ENCODE assay signal across 29 mouse cellular contexts in the genomic region with DNA sequence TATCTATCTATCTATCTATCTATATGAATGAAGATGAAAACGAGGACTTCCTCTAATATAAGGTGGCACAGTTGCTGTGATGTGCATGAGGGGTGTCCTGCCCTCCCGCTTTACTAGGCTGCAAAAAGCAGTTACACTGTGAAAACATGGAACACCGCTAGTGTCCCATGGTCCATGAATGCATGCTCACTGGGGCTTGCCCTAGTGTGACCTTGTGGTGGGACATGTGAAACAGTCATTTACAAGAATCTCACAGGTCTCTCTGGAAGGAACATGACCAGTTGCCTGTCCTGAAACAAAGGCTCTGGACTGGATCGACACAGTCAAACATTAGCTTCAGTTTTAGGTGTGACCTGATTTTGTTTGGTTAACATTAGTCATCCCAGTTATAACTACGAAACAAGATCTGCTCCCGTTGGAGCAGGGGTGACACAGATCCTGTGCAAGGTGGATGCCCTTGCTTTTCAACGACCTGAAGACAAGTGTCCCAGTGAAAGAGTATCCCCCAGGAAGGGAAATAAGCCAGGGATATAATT. TPM values are rescaled to one million over a fixed set of nuclear protein-coding genes. Genes with fewer than 3 reads are reported as not detected.
DNase-seq lines count a peak whose midpoint lies in the region; ATAC-seq and TF ChIP-seq lines count a peak whose summit lies in the region.
"Had no signal": no experiment of that assay in that cellular context is flagged by ENCODE, and none has a peak within 500 bp of the region (broad histone marks: within the 10 kb centered on the region; RNA-seq: fewer than 3 reads in every experiment).

No protein-coding gene starts in this region.

- H3K9ac ChIP-seq in kidney, embryonic 14.5 days (ENCODE audit: low read depth, low read length), result no peak overlapping the region
- no peak overlapping the region for H3K9ac ChIP-seq in liver, postnatal 0 days (replicated peaks)
- H3K9ac ChIP-seq in liver, embryonic 11.5 days (ENCODE audit: low read depth, low read length), result no peak overlapping the region
- H3K9ac ChIP-seq in forebrain, embryonic 11.5 days (ENCODE audit: low read length), result no peak overlapping the region
- H3K9ac ChIP-seq: forebrain, embryonic 12.5 days; forebrain, postnatal 0 days; heart, embryonic 13.5 days; limb, embryonic 13.5 days; liver, embryonic 14.5 days; lung, embryonic 14.5 days; midbrain, embryonic 15.5 days; neural tube, embryonic 15.5 days had no signal

- H3K4me2 ChIP-seq in kidney, embryonic 14.5 days (replicated peaks; ENCODE audit: low read depth, low read length), result no peak overlapping the region
- no peak overlapping the region for H3K4me2 ChIP-seq in liver, postnatal 0 days (ENCODE audit: low read depth, low read length)
- no peak overlapping the region for H3K4me2 ChIP-seq in liver, embryonic 11.5 days
- no peak overlapping the region for H3K4me2 ChIP-seq in forebrain, embryonic 11.5 days (ENCODE audit: low read depth, low read length, severe bottlenecking)
- H3K4me2 ChIP-seq: forebrain, embryonic 12.5 days; heart, embryonic 13.5 days; limb, embryonic 13.5 days; lung, embryonic 14.5 days; midbrain, embryonic 15.5 days; neural tube, embryonic 15.5 days had no signal

- H3K4me3 ChIP-seq in kidney, embryonic 14.5 days (ENCODE audit: low read length), result no peak overlapping the region
- H3K4me3 ChIP-seq in liver, postnatal 0 days (ENCODE audit: low read depth, low read length), result no peak overlapping the region
- H3K4me3 ChIP-seq in liver, embryonic 11.5 days (ENCODE audit: low read depth, low read length), result no peak overlapping the region
- H3K4me3 ChIP-seq in small intestine, adult 2 months (ENCODE audit: low read depth, low read length), result no peak overlapping the region
- H3K4me3 ChIP-seq in forebrain, embryonic 11.5 days (ENCODE audit: low read depth, low read length), result no peak overlapping the region
- H3K4me3 ChIP-seq: erythroblast, embryonic 14.5 days; forebrain, embryonic 12.5 days; heart, embryonic 13.5 days; hindbrain, embryonic 10.5 days; limb, embryonic 13.5 days; midbrain, embryonic 10.5 days; midbrain, embryonic 15.5 days; neural tube, embryonic 15.5 days had no signal

- WGBS in kidney, embryonic 14.5 days, result 61% methylated on average over 7 of the region's 7 CpGs
- 69% methylated on average over 7 of the region's 7 CpGs for WGBS in liver, postnatal 0 days (ENCODE audit: insufficient replicate concordance)
- WGBS in liver, embryonic 11.5 days, result 83% methylated on average over 7 of the region's 7 CpGs
- 56% methylated on average over 7 of the region's 7 CpGs for WGBS in small intestine, adult 2 months
- WGBS in forebrain, embryonic 11.5 days, result 85% methylated on average over 7 of the region's 7 CpGs

- no peaks in the 10 kb centered on the region for H3K27me3 ChIP-seq in kidney, embryonic 14.5 days (ENCODE audit: control insufficient read depth, insufficient read depth, low read length)
- no peaks in the 10 kb centered on the region for H3K27me3 ChIP-seq in liver, postnatal 0 days (ENCODE audit: insufficient read depth, low read length)
- no peaks in the 10 kb centered on the region for H3K27me3 ChIP-seq in liver, embryonic 11.5 days (replicated peaks; ENCODE audit: control insufficient read depth, insufficient read depth, low read length)
- H3K27me3 ChIP-seq in small intestine, adult 2 months (ENCODE audit: control insufficient read depth, insufficient read depth, low read length), result no peaks in the 10 kb centered on the region
- H3K27me3 ChIP-seq in forebrain, embryonic 11.5 days (ENCODE audit: control insufficient read depth, insufficient read depth, low read length), result no peaks in the 10 kb centered on the region
- H3K27me3 ChIP-seq: forebrain, embryonic 12.5 days; heart, embryonic 13.5 days; limb, embryonic 13.5 days; midbrain, embryonic 15.5 days; neural tube, embryonic 15.5 days had no signal

- no peaks in the 10 kb centered on the region for H3K9me3 ChIP-seq in kidney, embryonic 14.5 days (ENCODE audit: control insufficient read depth, low read length)
- no peaks in the 10 kb centered on the region for H3K9me3 ChIP-seq in liver, postnatal 0 days (ENCODE audit: low read length)
- H3K9me3 ChIP-seq in liver, embryonic 11.5 days (ENCODE audit: control insufficient read depth, low read length), result no peaks in the 10 kb centered on the region
- H3K9me3 ChIP-seq in forebrain, embryonic 11.5 days (ENCODE audit: control insufficient read depth, low read length), result no peaks in the 10 kb centered on the region
- H3K9me3 ChIP-seq: forebrain, embryonic 12.5 days; heart, embryonic 13.5 days; hindbrain, embryonic 10.5 days; limb, embryonic 13.5 days; midbrain, embryonic 10.5 days; midbrain, embryonic 15.5 days; neural tube, embryonic 15.5 days had no signal

- no peak for TF ChIP-seq POLR2A in small intestine, adult 2 months (IDR thresholded peaks at IDR 0.05; ENCODE audit: low read depth, low read length)

- peak; percentile 30 for DNase-seq in kidney, adult 11 months
- DNase-seq in liver, postnatal 0 days, result no peak
- no peak for DNase-seq in liver, embryonic 11.5 days (ENCODE audit: low spot score)
- DNase-seq in forebrain, embryonic 11.5 days (ENCODE audit: low spot score), result no peak
- DNase-seq in thymus, postnatal 10 days (ENCODE audit: low spot score in 2 of 2), result no peak
- DNase-seq in adrenal gland, adult (ENCODE audit: inconsistent age in 2 of 2, low spot score in 1 of 2), result no peak
- DNase-seq: adrenal gland, adult 2 months; adrenal gland, postnatal 36 days; cerebellum, adult 18-20 months; cerebellum, postnatal 10 days; forebrain, postnatal 0 days; heart, postnatal 10 days; lung, embryonic 14.5 days; lung, postnatal 14 days; right cerebral cortex, postnatal 25 days; spleen, adult 18-20 months; thymus, postnatal 25 days had no signal

- no peak for ATAC-seq in kidney, embryonic 14.5 days (ENCODE audit: low FRiP score, low TSS enrichment)
- peak; percentile 31; the same call in 1 of the 2 replicates for ATAC-seq in liver, postnatal 0 days
- no peak for ATAC-seq in liver, embryonic 11.5 days (replicated peaks; ENCODE audit: low FRiP score)
- no peak for ATAC-seq in forebrain, embryonic 11.5 days (replicated peaks; ENCODE audit: low FRiP score)
- ATAC-seq: forebrain, postnatal 0 days; hindbrain, embryonic 16.5 days; midbrain, embryonic 15.5 days had no signal

- TF ChIP-seq EP300 in liver, postnatal 0 days (IDR thresholded peaks at IDR 0.05; ENCODE audit: low read depth), result no peak

- TF ChIP-seq CTCF in liver, postnatal 0 days (IDR thresholded peaks at IDR 0.05; ENCODE audit: low read depth), result no peak
- TF ChIP-seq CTCF in small intestine, adult 2 months (IDR thresholded peaks at IDR 0.05; ENCODE audit: extremely low read depth, insufficient read length, insufficient replicate concordance, low read depth, low read length), result no peak

- H3K4me1 ChIP-seq in kidney, embryonic 14.5 days (ENCODE audit: control insufficient read depth, insufficient read depth, low read length), result no peaks in the 10 kb centered on the region
- H3K4me1 ChIP-seq in liver, postnatal 0 days (ENCODE audit: insufficient read depth), result peaks cover 22% of the 10 kb centered on the region; the same call in 1 of the 2 replicates
- H3K4me1 ChIP-seq in liver, embryonic 11.5 days (replicated peaks; ENCODE audit: control insufficient read depth, insufficient read depth, low read length), result no peaks in the 10 kb centered on the region; the same call in 1 of the 2 replicates
- peaks cover 24% of the 10 kb centered on the region; the same call in 1 of the 2 replicates for H3K4me1 ChIP-seq in small intestine, adult 2 months (ENCODE audit: control insufficient read depth, insufficient read depth, insufficient read length, low read length)
- H3K4me1 ChIP-seq in forebrain, embryonic 11.5 days (replicated peaks; ENCODE audit: control insufficient read depth, insufficient read depth, low read length), result no peaks in the 10 kb centered on the region
- H3K4me1 ChIP-seq: limb, embryonic 13.5 days; midbrain, embryonic 10.5 days had no signal

- no peaks in the 10 kb centered on the region for H3K36me3 ChIP-seq in kidney, embryonic 14.5 days (ENCODE audit: control insufficient read depth, insufficient read depth, low read length)
- H3K36me3 ChIP-seq in liver, postnatal 0 days (replicated peaks; ENCODE audit: insufficient read depth, low read length), result no peaks in the 10 kb centered on the region
- H3K36me3 ChIP-seq in liver, embryonic 11.5 days (ENCODE audit: control insufficient read depth, insufficient read depth, low read length), result no peaks in the 10 kb centered on the region
- H3K36me3 ChIP-seq in small intestine, adult 2 months (ENCODE audit: control insufficient read depth, insufficient read depth, low read length), result peaks cover 71% of the 10 kb centered on the region
- no peaks in the 10 kb centered on the region for H3K36me3 ChIP-seq in forebrain, embryonic 11.5 days (ENCODE audit: control insufficient read depth, insufficient read depth, low read length)
- H3K36me3 ChIP-seq: forebrain, embryonic 12.5 days; heart, embryonic 13.5 days; hindbrain, embryonic 10.5 days; limb, embryonic 13.5 days; midbrain, embryonic 10.5 days; midbrain, embryonic 15.5 days; neural tube, embryonic 15.5 days had no signal

- no peak overlapping the region for H3K27ac ChIP-seq in kidney, embryonic 14.5 days (ENCODE audit: low read depth, low read length)
- H3K27ac ChIP-seq in liver, postnatal 0 days (ENCODE audit: low read depth), result peak overlapping the region; percentile 18; the same call in 1 of the 2 replicates
- no peak overlapping the region for H3K27ac ChIP-seq in liver, embryonic 11.5 days (ENCODE audit: low read depth, low read length)
- 0 out of 2 replicates have a peak overlapping the region, but pooled peaks have one; percentile 32 for H3K27ac ChIP-seq in small intestine, adult 2 months (ENCODE audit: insufficient read depth, low read depth, low read length)
- H3K27ac ChIP-seq in forebrain, embryonic 11.5 days (ENCODE audit: low read depth, low read length), result no peak overlapping the region
- H3K27ac ChIP-seq: forebrain, embryonic 12.5 days; heart, embryonic 13.5 days; hindbrain, embryonic 10.5 days; limb, embryonic 13.5 days; liver, embryonic 14.5 days; midbrain, embryonic 10.5 days; midbrain, embryonic 15.5 days; neural tube, embryonic 15.5 days had no signal

RNA-seq across cellular contexts. Expression of a gene that starts 36.7 kb away (rescaled TPM):
- polyA plus RNA-seq in kidney, embryonic 14.5 days (2014; fragmentation: Nextera tagmentation; extraction: Ambion mirVana), result 0.38 and 0.40 TPM in 2 replicates
- polyA plus RNA-seq in liver, postnatal 0 days (2015; fragmentation: Nextera tagmentation; extraction: Ambion mirVana), result 0.20 TPM in 1 of 2 replicates, not detected in the other
- not detected in 2 replicates for polyA plus RNA-seq in liver, embryonic 11.5 days (2014; fragmentation: Nextera tagmentation; extraction: Ambion mirVana)
- polyA plus RNA-seq in small intestine, adult 2 months (2012; rRNA removed), result 4.7 and 10.9 TPM in 2 replicates
- 0.21 and 0.32 TPM in 2 replicates for polyA plus RNA-seq in forebrain, embryonic 11.5 days (2014; fragmentation: Nextera tagmentation; extraction: Ambion mirVana)
- polyA plus RNA-seq: erythroblast, embryonic 14.5 days; forebrain, postnatal 0 days; heart, embryonic 13.5 days; limb, embryonic 13.5 days; midbrain, embryonic 10.5 days; midbrain, embryonic 15.5 days; neural tube, embryonic 15.5 days had no signal

Comparison
In these comparisons a context has a peak if more than half of its experiments do, and no peak if none do; other contexts are left out.
1. H3K27ac ChIP-seq: peak in liver, postnatal 0 days (single experiment) and small intestine, adult 2 months (single experiment); none in kidney, embryonic 14.5 days (single experiment), liver, embryonic 11.5 days (single experiment) and forebrain, embryonic 11.5 days (single experiment).